Mouse (Mus musculus) MEL (cell line): Measurements from ENCODE around the gene Igf2bp3.

ENCODE experiments used
- CTCF ChIP-seq, 3 experiments: IDR thresholded peaks in 2 of 3; conservative IDR thresholded peaks in 1 of 3; 2 replicates each; pipeline ENCODE4 v1.5.1; 2011 to 2012; ENCODE audit warnings: low read length in 3 of 3, low read depth in 2 of 3, mild to moderate bottlenecking in 2 of 3, improper control_type of control experiment in 1 of 3, inconsistent platforms in 1 of 3, mixed read lengths in 1 of 3, moderate library complexity in 1 of 3; ENCODE audit not compliant: control insufficient read depth in 1 of 3, insufficient read depth in 1 of 3, poor library complexity in 1 of 3, severe bottlenecking in 1 of 3
- ELF1 ChIP-seq: IDR thresholded peaks from 2 replicates; pipeline ENCODE4 v1.6.1; 2014; ENCODE audit warnings: low read depth, mild to moderate bottlenecking, inconsistent platforms, low read length, improper control_type of control experiment, moderate library complexity
- EP300 ChIP-seq, 2 experiments: IDR thresholded peaks; 2 replicates each; pipeline ENCODE4 v1.6.1; 2011; ENCODE audit warnings: improper control_type of control experiment in 2 of 2, low read length in 2 of 2, low read depth in 1 of 2, mild to moderate bottlenecking in 1 of 2
- JUND ChIP-seq: IDR thresholded peaks from 2 replicates; pipeline ENCODE4 v1.6.1; 2011; ENCODE audit warnings: low read depth, mild to moderate bottlenecking, improper control_type of control experiment, low read length
- MAFK ChIP-seq: IDR thresholded peaks from 2 replicates; pipeline ENCODE4 v1.6.1; 2011; ENCODE audit warnings: low read depth, mild to moderate bottlenecking, low read length, improper control_type of control experiment, borderline replicate concordance
- POLR2A ChIP-seq, 2 experiments: IDR thresholded peaks; 2 replicates each; pipeline ENCODE4 v1.6.1; 2011 to 2012; ENCODE audit warnings: low read length in 2 of 2, mild to moderate bottlenecking in 2 of 2, control low read depth in 1 of 2, improper control_type of control experiment in 1 of 2, low read depth in 1 of 2, moderate library complexity in 1 of 2; ENCODE audit not compliant: control insufficient read depth in 1 of 2, insufficient read depth in 1 of 2, poor library complexity in 1 of 2
- POLR2AphosphoS2 ChIP-seq: IDR thresholded peaks from 2 replicates; pipeline ENCODE4 v1.6.1; 2011; ENCODE audit warnings: low read length, improper control_type of control experiment
- TCF12 ChIP-seq: IDR thresholded peaks from 2 replicates; pipeline ENCODE4 v1.6.1; 2014; ENCODE audit warnings: low read depth, mild to moderate bottlenecking, inconsistent platforms, low read length, improper control_type of control experiment, moderate library complexity
- UBTF ChIP-seq: IDR thresholded peaks from 2 replicates; pipeline ENCODE4 v1.6.1; 2012; ENCODE audit warnings: low read depth, mild to moderate bottlenecking, inconsistent platforms, low read length, improper control_type of control experiment, moderate library complexity, borderline replicate concordance; ENCODE audit not compliant: insufficient read depth

GRCm38 (mm10) chr6:49216811-49217542 lies 2.2 kb upstream of the Igf2bp3 start:
- TF ChIP-seq POLR2AphosphoS2 (no peak), UBTF (no peak), POLR2A (IDR thresholded peaks at IDR 0.05; ENCODE audit: control insufficient read depth in 1 of 2, insufficient read depth in 1 of 2, low read depth in 1 of 2, low read length in 2 of 2, poor library complexity in 1 of 2) (no peak), JUND (no peak), MAFK (no peak), CTCF (IDR thresholded peaks at IDR 0.05 in 2 of 3, conservative IDR thresholded peaks at IDR 0.05 in 1 of 3; ENCODE audit: control insufficient read depth in 1 of 3, insufficient read depth in 1 of 3, low read depth in 2 of 3, low read length in 3 of 3, poor library complexity in 1 of 3, severe bottlenecking in 1 of 3) (no peak), ELF1 (no peak), TCF12 (no peak), EP300 (IDR thresholded peaks at IDR 0.05; ENCODE audit: low read depth in 1 of 2, low read length in 2 of 2) (no peak)
